Mouse (Mus musculus) embryonic facial prominence, embryonic 10.5 days (tissue): Measurements from ENCODE around the gene Nmnat3. TPM values are rescaled to one million over a fixed set of nuclear protein-coding genes. Genes with fewer than 3 reads are reported as not detected.

Experiments
- DNase-seq: peaks from one replicate; pipeline ENCODE4 v3.0.0-alpha.2; 2017; ENCODE audit warnings: low spot score
- H3K27ac ChIP-seq: fragments of 300-500 bp; sonication (generic); replicated peaks from 2 replicates; pipeline ENCODE4 v1.5.1; 2016; ENCODE audit warnings: mild to moderate bottlenecking
- H3K27me3 ChIP-seq: fragments of 300-500 bp; sonication (generic); replicated peaks from 2 replicates; pipeline ENCODE4 v1.6.1; 2016; ENCODE audit warnings: low read depth, mild to moderate bottlenecking; ENCODE audit not compliant: poor library complexity, severe bottlenecking
- H3K36me3 ChIP-seq: fragments of 300-500 bp; sonication (generic); replicated peaks from 2 replicates; pipeline ENCODE4 v1.6.1; 2016; ENCODE audit warnings: mild to moderate bottlenecking, moderate library complexity
- H3K4me1 ChIP-seq: fragments of 300-500 bp; sonication (generic); 2 replicates; pipeline ENCODE4 v1.6.1; 2016
- H3K4me3 ChIP-seq: fragments of 300-500 bp; sonication (generic); 2 replicates; pipeline ENCODE4 v1.5.1; 2016; ENCODE audit warnings: mild to moderate bottlenecking, moderate library complexity
- H3K9me3 ChIP-seq: fragments of 300-500 bp; sonication (generic); 2 replicates; pipeline ENCODE4 v1.6.1; 2016; ENCODE audit warnings: mild to moderate bottlenecking
- WGBS: fragments of 180-500 bp; shearing (Covaris S2); methylation state at CpG from one replicate; pipeline ENCODE4 v1.1.7; 2016; 5-methylcytosine and 5-hydroxymethylcytosine counted together
- polyA plus RNA-seq: library from polyadenylated mRNA; unstranded; fragments of >200 nt; fragmentation: Nextera tagmentation; extraction: Ambion mirVana; gene quantifications from 2 replicates; pipeline ENCODE4 v1.2.1, GENCODE M21; 2016

The Nmnat3 gene
- polyA plus RNA-seq, 1 experiment from 2014 or later: 3.4 TPM

DNA sequence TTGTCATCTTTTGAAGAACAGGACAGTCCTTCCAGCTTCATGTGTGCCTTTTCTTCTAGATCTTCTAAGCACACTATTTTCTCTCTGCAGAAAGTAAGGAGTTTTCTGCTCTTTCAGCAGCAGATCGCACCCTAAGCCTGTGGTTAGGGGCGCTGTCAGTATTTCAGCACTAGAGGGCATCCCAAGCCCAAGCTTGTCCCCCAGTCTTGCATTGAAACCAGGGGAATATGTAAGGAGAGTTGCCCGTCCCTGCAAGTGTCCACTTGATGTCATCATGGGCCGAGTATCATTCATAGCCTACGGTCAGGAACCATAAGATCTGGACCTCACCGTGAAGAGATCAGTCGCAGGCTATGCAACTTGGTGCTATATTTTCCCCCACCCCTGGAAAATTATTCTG is 130.7 kb downstream of the Nmnat3 start:
- no peak overlapping the region for H3K4me3 ChIP-seq
- peak; percentile 49 for DNase-seq
- no peaks in the 10 kb centered on the region for H3K36me3 ChIP-seq
- 50% methylated on average over 7 of the region's 7 CpGs for WGBS
- peaks cover 20% of the 10 kb centered on the region for H3K27me3 ChIP-seq
- H3K9me3 ChIP-seq: no peaks in the 10 kb centered on the region
- peaks cover 27% of the 10 kb centered on the region for H3K4me1 ChIP-seq
- no peak overlapping the region for H3K27ac ChIP-seq

GRCm38 (mm10) chr9:98418346-98418745 is 131.1 kb downstream of the Nmnat3 start:
- Histone ChIP-seq H3K4me3 (no peak overlapping the region), H3K4me1 (peaks cover 30% of the 10 kb centered on the region), H3K36me3 (no peaks in the 10 kb centered on the region), H3K9me3 (no peaks in the 10 kb centered on the region), H3K27me3 (peaks cover 24% of the 10 kb centered on the region), H3K27ac (no peak overlapping the region)
- no peak for DNase-seq
- WGBS: 93% methylated on average over 3 of the region's 3 CpGs

DNA sequence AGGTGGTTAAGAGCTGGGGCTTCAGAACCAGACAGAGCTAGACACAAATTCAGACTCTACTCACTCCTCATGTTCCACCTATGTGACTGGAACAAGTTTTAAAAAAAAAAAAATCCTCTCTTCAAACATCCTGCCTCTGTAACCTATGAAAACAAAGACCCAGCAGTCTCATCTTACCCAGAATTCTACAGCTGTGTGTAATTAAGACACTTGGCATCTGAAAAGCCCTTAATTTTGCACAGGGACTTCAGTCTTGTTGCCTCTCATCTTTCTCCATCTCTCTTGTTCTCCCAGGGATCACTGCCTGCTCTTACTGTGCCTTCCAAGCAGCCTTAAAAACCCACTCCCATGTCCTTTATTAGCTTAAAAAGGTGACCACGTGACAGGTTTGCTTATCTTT is 133.4 kb downstream of the Nmnat3 start:
- no peak overlapping the region for H3K4me3 ChIP-seq
- H3K36me3 ChIP-seq: no peaks in the 10 kb centered on the region
- no peak overlapping the region for H3K27ac ChIP-seq
- no peak for DNase-seq
- WGBS: 71% methylated on average over 1 of the region's 1 CpGs
- H3K27me3 ChIP-seq: peaks cover 39% of the 10 kb centered on the region
- peaks cover 53% of the 10 kb centered on the region for H3K4me1 ChIP-seq
- no peaks in the 10 kb centered on the region for H3K9me3 ChIP-seq

DNA sequence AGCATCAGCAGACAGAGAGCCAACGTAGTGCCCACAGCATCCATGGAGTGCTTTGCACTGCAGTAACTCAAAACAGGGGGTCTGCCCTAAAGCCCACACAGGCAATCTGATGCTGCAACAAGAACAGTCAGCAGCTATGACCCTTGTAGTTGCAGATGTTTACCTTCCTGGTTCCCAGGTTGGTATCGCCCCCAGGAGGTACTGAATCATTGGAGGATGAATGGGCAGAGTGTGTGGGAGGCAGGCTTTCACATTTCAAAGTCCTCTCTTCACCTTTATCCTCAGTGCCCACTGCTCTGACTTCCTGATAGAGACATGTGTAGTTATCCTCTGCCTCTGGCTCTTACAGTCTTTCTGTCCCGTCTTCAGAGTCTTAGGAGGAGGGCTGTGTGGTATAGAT is 134.7 kb downstream of the Nmnat3 start:
- WGBS: 54% methylated on average over 3 of the region's 3 CpGs
- H3K4me1 ChIP-seq: peaks cover 65% of the 10 kb centered on the region
- no peak for DNase-seq
- H3K27me3 ChIP-seq: peaks cover 49% of the 10 kb centered on the region
- H3K9me3 ChIP-seq: no peaks in the 10 kb centered on the region
- no peak overlapping the region for H3K4me3 ChIP-seq
- 0 out of 2 replicates have a peak overlapping the region, but pooled peaks have one; percentile 5 for H3K27ac ChIP-seq
- no peaks in the 10 kb centered on the region for H3K36me3 ChIP-seq

DNA sequence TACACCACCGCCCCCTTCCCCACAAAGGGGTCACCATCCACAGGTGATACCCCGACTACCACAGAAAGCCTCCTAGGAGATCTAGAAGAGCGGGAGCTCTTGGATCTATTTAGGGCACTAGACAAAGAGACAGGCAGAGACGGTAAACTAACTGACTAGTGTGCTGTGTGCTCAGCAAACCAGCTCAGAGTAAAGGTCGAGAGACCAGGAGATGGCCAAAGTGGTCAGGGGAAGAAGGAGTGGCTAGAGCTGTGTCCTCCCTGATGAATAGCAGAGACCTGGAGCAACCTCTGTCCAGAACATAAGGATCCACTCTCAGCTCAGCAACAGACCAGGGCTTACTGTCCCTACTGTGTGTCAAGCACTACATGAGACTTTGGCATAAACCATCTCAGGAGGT is 135.4 kb downstream of the Nmnat3 start, which contains the start of gene Rbp1:
TSS of gene Rbp1 (plus strand) at position 306 of the 400 bp plus-strand sequence.
- Histone ChIP-seq H3K27ac (0 out of 2 replicates have a peak within 1 kb of the TSS, but pooled peaks have one; percentile 5), H3K27me3 (peaks cover 56% of the 10 kb centered on the region), H3K4me1 (peaks cover 73% of the 10 kb centered on the region), H3K9me3 (no peaks in the 10 kb centered on the region), H3K4me3 (0 out of 2 replicates have a peak within 1 kb of the TSS, but pooled peaks have one; percentile 73), H3K36me3 (0 out of 2 replicates have a peak, but pooled peaks cover 5% of the 10 kb centered on the region)
- DNase-seq: no peak
- WGBS: 82% methylated on average over 5 of the region's 5 CpGs

GRCm38 (mm10) chr9:98423691-98424090 is 136.5 kb downstream of the Nmnat3 start:
- Histone ChIP-seq H3K4me3 (peak overlapping the region; percentile 73), H3K27me3 (peaks cover 67% of the 10 kb centered on the region), H3K9me3 (no peaks in the 10 kb centered on the region), H3K27ac (no peak overlapping the region), H3K4me1 (peaks cover 83% of the 10 kb centered on the region), H3K36me3 (0 out of 2 replicates have a peak, but pooled peaks cover 6% of the 10 kb centered on the region)
- WGBS: 12% methylated on average over 4 of the region's 4 CpGs
- DNase-seq: no peak

DNA sequence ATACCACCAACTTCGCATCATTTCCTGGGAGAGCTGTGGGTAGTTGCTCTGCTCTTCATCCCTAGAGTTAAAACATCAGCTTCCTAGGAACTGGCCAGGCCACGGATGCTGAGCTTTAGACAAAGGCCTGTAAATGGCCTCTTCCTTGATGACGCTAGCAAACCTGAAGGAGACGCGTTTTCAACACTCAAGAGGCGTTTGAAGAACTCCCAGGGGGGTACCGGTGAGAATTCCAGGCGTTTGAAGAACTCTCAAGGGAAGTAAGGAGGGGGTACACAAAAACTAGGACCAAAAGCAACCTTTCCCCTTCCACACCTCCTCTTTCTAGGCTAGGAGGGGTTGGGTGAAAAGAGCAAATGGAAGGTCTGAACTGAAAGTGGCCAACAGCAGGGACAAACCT is 137.1 kb downstream of the Nmnat3 start:
- H3K9me3 ChIP-seq: no peaks in the 10 kb centered on the region
- peak overlapping the region; percentile 87 for H3K27ac ChIP-seq
- peak overlapping the region; percentile 73 for H3K4me3 ChIP-seq
- H3K4me1 ChIP-seq: peaks cover 89% of the 10 kb centered on the region
- H3K27me3 ChIP-seq: peaks cover 67% of the 10 kb centered on the region
- DNase-seq: no peak
- WGBS: 3% methylated on average over 8 of the region's 8 CpGs
- peaks cover 6% of the 10 kb centered on the region; the same call in 1 of the 2 replicates for H3K36me3 ChIP-seq

GRCm38 (mm10) chr9:98424725-98425210 is 137.5 kb downstream of the Nmnat3 start:
- Histone ChIP-seq H3K9me3 (no peaks in the 10 kb centered on the region), H3K27me3 (peaks cover 67% of the 10 kb centered on the region), H3K4me1 (peaks cover 91% of the 10 kb centered on the region), H3K4me3 (peak overlapping the region; percentile 73), H3K36me3 (peaks cover 8% of the 10 kb centered on the region; the same call in 1 of the 2 replicates), H3K27ac (peak overlapping the region; percentile 87)
- peak; percentile 86 for DNase-seq
- WGBS: under 1% methylated on average over 42 of the region's 42 CpGs

DNA sequence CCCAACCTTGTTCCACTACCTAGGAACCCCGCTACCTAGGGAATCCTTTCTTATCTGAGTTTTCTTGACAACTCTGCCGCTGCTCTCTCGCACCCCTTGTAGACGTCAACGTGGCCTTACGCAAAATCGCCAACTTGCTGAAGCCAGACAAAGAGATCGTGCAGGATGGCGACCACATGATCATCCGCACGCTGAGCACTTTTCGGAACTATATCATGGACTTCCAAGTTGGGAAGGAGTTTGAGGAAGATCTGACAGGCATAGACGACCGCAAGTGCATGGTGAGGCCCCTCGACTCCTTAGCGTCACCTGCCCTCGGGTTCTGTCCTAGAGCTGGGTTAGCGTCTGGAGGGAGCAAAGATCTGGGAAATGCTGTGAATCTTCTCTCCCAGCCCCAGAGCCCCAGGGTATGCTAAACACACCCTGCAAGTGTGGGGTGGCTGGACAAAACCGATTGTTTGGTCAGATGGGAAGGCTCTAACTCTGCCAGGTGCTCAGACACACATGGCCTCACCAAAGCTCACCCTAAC is 138.2 kb downstream of the Nmnat3 start:
- Histone ChIP-seq H3K27me3 (peaks cover 67% of the 10 kb centered on the region), H3K36me3 (peaks cover 9% of the 10 kb centered on the region; the same call in 1 of the 2 replicates), H3K9me3 (no peaks in the 10 kb centered on the region), H3K27ac (peak overlapping the region; percentile 87), H3K4me3 (peak overlapping the region; percentile 73), H3K4me1 (peaks cover 90% of the 10 kb centered on the region)
- DNase-seq: peak; percentile 43
- 4% methylated on average over 19 of the region's 19 CpGs for WGBS

GRCm38 (mm10) chr9:98427906-98428517 is 140.8 kb downstream of the Nmnat3 start:
- no peak overlapping the region for H3K4me3 ChIP-seq
- DNase-seq: no peak
- 74% methylated on average over 4 of the region's 4 CpGs for WGBS
- peak overlapping the region; percentile 19; the same call in 1 of the 2 replicates for H3K27ac ChIP-seq
- H3K36me3 ChIP-seq: peaks cover 25% of the 10 kb centered on the region
- peaks cover 59% of the 10 kb centered on the region for H3K27me3 ChIP-seq
- peaks cover 80% of the 10 kb centered on the region for H3K4me1 ChIP-seq
- H3K9me3 ChIP-seq: no peaks in the 10 kb centered on the region

DNA sequence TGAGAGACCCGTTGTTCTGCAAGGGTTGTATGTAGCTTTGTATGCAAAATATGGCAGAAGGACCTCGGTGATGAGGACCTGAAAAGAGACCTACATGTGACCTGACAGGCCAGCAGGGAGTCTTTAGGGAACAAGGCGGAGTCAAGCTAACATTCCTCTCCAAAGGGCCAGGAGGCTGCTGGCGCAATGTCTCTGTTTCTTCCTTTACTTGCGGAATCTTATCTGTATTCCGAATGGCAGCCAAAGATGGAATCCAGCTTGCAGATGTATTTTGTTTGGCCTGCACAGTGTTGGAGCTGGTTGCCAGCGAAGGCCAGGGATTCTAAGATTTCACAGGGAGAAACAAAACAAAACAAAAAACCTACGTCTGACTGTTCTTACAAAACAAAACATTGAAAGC is 141.5 kb downstream of the Nmnat3 start:
- peak overlapping the region; percentile 19; the same call in 1 of the 2 replicates for H3K27ac ChIP-seq
- no peak overlapping the region for H3K4me3 ChIP-seq
- H3K9me3 ChIP-seq: no peaks in the 10 kb centered on the region
- DNase-seq: no peak
- peaks cover 25% of the 10 kb centered on the region for H3K36me3 ChIP-seq
- H3K4me1 ChIP-seq: peaks cover 81% of the 10 kb centered on the region
- 73% methylated on average over 8 of the region's 8 CpGs for WGBS
- peaks cover 53% of the 10 kb centered on the region for H3K27me3 ChIP-seq

DNA sequence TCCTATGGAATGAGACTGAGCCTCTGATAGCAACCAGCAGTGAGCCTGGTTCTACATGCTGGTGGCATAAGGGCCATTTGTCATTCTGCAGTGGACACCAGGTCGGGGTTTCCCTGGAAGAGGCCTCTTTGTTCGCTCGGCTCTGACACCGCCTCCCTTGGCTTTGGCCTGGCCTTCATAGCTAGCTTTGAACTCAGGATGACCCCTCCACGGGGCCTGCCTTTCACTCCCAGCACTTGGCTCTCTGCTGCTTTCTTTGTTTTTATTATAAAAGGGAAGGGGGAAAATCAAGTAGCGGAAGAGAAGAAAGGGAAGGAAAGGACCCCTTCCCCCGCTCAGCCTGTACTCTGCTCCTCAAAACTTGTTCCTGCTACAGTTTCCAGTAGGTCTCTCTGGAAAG is 142.6 kb downstream of the Nmnat3 start:
- no peaks in the 10 kb centered on the region for H3K9me3 ChIP-seq
- H3K36me3 ChIP-seq: peaks cover 27% of the 10 kb centered on the region
- 24% methylated on average over 7 of the region's 7 CpGs for WGBS
- peaks cover 81% of the 10 kb centered on the region for H3K4me1 ChIP-seq
- H3K27me3 ChIP-seq: peaks cover 50% of the 10 kb centered on the region
- peak; percentile 54 for DNase-seq
- H3K4me3 ChIP-seq: 0 out of 2 replicates have a peak overlapping the region, but pooled peaks have one; percentile 5
- H3K27ac ChIP-seq: peak overlapping the region; percentile 74

- Histone ChIP-seq H3K36me3 (peaks cover 28% of the 10 kb centered on the region), H3K4me3 (no peak overlapping the region), H3K4me1 (peaks cover 77% of the 10 kb centered on the region), H3K27ac (no peak overlapping the region), H3K27me3 (peaks cover 49% of the 10 kb centered on the region), H3K9me3 (no peaks in the 10 kb centered on the region)
- 74% methylated on average over 3 of the region's 3 CpGs for WGBS
- no peak for DNase-seq
Observed at GRCm38 (mm10) chr9:98430528-98430927, 143.3 kb downstream of the Nmnat3 start.
